Mouse (Mus musculus): ENCODE measurements at regions not wholly inside any gene's neighbourhood (a gene's known extent, or its start where the extent isn't known, plus 50 kb on each side); places are given as distances from the start of the nearest gene placed in this dataset.

- no peak for TF ChIP-seq CTCF (IDR thresholded peaks at IDR 0.05; ENCODE audit: low read depth)
- TF ChIP-seq EP300 (optimal IDR thresholded peaks at IDR 0.05): no peak
Observed at GRCm38 (mm10) chr4:54100282-54100681, 274.4 kb downstream of the Tmem38b start.

Measured in stomach, postnatal 0 days (tissue).